Mouse (Mus musculus) B cell, adult 2 months (primary cell): ENCODE measurements around the gene Polrmt.
"Not testable (repeated sequence)": the region's sequence is repeated elsewhere in the genome, so short reads cannot be mapped to it uniquely, and the experiment has no call there.

ENCODE experiments used
- DNase-seq, 2 experiments: peaks; one replicate each; pipeline ENCODE4 v3.0.0; 2022

Polrmt gene

DNA sequence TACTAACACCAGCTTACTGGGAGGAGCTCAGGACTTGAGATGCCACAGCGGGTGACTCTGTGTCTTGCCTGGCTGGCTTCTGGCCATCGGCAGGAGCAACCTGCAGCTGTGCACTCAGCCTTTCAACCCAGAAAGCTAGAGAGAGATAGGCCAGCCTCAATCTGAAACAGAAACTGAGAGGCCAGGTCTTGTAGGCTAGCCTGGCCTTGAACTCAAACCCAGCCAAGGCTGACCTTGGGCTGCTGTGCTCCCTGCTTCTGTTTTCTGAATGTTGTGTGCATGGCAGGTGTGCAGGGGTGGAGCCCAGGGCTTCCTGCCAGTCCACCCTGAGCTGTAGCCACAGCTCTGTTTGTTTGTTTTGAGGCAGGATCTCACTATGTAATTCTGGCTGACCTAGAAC, 26.8 kb upstream of the Polrmt start:
- DNase-seq, result no peak

DNA sequence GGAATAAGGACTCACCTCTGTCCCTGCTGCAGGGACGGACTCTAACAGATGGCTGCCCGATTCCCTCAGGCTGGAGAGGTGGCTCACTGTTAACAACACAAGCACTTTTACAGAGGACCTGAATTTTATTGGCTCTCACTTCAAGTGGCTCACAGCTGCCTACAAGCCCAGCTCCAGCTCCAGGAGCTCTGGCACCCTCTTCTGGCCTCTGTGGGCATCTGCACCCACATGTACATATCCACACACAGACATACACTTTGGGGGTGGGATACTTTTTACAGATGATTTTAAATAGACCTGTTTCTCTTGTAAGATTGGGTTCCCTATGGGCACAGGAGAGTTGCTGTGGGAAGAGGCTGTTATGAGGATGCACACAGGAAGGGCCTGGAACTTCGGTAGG, 25.9 kb upstream of the Polrmt start:
- DNase-seq, result no peak

DNA sequence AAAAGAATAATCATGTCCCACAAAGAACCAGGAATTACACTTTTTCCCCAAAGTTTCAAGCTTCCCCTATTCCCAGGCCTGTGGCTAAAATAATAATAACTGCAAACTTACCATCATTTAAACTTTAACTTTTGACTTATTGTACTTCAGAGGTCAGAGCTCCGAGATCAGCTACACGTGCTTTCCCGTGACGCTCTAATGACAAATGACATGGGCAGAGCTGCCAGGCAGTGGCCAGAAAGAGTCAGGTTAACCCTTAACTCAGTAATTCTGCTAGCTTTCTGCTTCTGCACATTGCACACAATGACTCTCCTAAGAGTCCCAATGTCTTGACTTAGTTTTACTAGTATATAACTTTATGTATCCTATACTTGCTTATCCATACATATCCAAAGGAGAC, 22.9 kb upstream of the Polrmt start:
- no peak for DNase-seq

DNA sequence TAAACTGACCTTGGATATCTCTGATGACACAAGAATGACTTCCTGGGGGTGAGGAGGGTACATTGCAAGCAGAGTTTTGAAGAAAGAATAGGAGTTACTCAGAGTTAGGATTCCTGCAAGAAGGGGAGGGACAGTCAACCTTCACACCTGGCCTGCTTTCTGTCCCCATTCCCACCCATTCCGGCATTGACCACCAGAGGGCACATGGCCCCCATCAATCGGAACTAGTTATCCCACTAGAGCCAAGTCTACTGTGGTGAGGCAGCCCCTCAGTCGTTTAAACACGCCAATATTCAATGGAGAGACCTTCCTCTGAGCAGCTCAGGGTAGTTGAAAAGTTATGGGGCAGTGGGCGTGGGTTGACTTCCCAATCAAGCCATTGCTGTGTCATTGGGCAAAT, 22.0 kb upstream of the Polrmt start:
- DNase-seq, result peak; percentile 80 to 84

DNA sequence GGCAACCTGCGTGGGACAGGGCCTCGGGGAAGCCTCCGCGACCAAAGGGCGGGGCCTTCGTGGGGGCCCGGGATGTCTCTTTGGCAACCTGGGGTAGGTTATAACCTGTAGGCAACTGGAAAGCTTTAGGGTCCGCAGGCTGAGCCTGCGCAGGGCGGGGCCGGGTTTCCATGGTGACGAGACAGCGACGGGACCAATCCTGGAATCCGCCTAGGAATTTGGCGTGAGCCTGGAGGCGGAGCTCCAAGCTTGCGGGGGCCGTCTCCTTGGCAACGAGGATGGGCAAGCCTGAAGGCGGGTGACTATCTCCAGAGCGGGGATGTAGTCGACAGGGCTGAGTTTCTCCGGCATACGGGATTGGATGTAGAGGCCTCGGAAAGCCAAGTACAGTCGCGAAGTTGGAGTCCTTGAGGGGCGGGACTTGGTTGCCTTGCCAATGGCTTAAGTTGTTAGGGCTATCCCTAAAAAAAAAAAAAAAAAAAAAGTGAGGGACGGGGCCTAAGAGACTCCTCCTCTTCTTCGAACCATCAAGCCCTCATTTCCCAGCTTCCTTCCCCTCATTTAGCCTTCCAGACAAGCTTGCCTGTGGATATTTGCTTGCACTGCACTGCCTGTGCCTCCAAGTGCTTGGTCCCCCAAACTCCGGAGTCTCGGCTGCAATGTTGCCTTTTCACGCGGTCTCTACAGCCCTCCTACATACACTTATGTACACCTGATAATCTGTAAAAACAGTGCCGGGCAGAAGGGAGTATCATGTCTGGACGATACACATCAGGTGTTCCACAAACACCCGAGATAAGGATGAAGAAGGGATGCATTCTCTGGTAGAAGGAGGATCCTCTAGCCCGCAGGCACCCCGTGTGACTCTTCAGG, 21.2 kb upstream of the Polrmt start:
- DNase-seq, result no peak

DNA sequence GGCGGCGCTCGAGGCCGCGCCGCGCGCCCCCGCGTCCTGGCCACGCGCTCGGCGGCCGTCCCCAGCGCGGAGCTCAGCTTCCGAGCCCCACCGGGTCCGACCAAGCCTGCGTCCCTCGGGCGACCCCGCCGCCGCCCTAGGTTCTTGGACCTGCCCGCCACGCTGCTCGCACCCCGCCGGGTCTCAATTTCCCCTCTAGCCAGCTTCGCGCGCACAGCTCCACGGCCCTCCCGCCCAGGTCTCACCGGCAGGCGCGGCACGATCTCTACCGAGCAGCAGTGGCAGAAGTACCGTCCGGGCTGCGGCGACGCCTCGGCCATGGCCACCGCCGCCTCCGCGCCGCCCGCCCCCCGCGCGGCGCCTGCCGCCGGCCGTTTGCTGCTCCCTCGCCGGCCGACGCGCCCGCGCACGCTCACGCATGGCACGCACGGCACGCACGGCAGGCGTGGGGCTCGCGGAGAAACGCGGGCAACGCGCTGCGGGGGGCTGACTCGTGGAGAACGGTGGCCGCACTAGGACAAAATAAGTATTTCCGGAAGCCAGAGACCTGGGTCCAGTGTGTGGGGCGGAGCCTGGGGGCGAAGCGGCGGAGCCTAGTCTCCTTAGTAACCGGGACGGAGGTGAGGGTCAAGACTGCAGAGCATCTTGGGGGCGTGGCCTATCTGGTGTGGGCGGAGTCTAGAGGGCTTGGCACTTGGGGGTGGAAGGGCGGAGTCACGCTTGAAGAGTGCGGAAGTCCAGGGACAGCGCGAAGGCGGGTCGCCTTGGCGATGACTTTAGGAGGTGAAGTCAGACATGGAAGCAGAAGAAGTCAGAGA, 20.3 kb upstream of the Polrmt start, which contains the start of gene Rnf126:
Gene Rnf126 (minus strand): TSS at position 445 of the 818 bp plus-strand sequence.
- DNase-seq, result peak; percentile 99

DNA sequence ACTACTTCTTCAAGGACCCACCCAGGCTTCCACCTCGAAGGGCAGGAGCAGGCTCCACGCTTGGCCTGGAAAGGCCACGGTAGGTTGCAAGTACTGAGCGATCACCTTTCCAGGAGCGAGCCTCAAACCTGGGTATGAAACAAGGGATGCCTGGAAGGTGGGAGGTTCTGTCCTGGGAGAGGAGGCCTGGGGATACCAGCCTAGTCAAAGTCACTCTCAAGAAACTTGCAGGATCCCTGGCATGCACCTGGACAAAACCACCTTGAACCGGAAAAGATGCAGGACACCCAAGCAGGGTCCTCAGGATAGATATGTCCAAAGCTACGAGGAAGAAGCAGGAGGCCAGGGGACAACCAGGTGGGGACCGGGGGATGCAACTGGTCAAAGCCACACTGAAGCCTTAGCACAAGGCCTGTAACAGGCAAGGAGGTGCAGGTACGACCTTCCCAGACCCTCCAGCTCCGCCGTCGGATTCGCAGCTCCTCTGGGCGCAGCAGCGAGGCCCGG, 19.7 kb upstream of the Polrmt start:
- DNase-seq, result no peak

DNA sequence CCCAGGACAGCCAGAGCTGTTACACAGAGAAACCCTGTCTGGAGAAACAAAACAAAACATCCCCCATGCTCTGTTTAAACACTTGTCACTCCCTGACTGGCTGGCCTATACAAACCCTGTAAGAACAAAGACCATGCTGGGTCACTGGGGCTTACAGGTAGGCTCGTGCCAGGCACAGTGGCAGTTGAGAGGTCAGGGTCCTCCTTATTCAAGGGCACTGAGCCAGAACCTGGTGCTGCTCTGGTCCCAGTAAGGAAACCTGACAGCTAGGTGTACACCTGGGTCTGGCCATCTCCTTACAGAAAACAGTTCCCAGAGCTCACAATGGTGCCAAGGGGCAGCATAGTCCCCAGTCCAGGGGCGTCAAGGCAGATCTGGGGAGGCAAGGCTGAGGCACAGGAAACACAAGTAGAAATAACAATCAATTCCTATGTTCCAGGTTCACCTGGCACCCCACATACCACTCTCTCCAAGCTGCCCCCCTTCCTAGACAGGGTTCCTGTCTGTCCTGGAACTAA, 18.9 kb upstream of the Polrmt start:
- no peak for DNase-seq

DNA sequence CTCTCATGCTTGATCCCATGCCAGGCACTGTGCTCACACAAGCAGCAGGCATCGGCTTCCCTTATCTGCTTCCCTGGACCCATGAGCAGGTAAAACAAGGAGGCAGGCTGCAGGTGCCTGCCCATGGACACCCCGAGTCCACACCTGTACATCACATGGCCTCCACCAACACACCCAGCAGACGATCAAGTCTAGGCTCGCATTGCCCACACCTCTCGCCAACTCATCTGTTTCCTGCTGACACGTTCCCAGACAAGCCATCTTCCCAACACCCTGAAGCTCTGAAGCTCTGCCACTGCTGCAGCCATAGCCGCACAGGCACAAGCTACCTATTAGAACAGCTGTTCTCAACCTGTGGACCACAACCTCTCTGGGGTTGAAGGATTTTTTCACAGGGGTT, 17.9 kb upstream of the Polrmt start:
- no peak for DNase-seq

DNA sequence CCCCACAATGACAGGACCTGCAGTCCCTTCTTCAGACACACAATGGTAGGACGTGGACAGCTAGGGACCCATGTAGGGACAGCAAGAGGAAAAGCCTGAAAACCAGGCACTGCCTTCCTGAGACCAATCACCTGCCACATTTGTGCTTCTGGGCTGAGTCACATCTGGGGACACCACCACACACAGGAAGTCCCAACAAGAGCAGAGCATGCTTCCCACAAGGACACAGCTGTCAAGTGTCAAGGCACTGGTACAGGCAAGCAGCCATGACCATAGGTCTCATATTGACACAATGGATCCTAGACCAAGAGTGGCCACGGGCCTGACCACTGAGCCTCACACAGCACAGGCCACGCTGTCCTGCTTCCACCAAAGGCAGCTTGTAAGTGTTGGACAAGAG, 16.5 kb upstream of the Polrmt start:
- no peak for DNase-seq

DNA sequence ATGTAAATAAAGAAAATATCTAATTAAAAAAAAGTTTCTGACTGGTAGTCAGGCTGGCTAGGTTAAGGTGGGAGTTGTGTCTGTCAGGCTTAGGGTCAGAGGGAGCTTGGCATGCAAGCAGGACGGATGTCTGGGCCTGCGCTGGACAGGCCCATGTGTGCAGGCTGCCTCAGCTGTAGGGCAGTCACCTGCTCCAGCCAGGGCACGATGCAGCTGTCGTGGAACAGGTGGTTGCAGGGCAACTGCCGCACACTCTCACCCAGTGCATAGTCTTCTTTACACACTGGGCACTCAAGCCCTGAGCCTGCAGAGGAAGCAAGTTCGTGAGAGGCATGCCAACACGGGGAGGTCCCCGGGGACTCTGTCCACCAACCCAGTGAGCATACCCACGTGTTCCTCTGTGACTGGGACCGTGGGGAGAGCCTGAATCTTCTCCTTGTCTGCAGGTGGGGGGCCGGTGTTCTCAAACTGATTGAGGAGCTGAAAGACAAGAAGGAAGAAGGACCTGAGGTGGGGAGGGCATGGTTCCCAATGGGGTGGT, 14.3 kb upstream of the Polrmt start:
- DNase-seq, result no peak

DNA sequence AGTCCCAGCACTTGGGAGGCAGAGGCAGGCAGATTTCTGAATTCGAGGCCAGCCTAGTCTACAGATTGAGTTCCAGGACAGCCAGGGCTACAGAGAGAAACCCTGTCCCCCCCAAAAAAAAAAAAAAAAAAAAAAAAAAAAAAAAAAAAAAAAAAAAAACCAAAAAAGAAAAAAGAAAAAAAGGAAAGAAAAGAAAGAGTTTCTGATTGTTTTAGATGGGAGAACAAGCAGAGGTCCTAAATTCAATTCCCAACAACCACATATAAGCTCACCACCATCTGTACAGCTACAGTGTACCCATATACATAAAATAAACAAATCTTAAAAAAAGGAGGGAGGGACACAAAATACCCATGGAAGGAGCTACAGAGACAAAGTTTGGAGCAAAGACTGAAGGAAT, 13.3 kb upstream of the Polrmt start:
- DNase-seq, result not testable (repeated sequence)

DNA sequence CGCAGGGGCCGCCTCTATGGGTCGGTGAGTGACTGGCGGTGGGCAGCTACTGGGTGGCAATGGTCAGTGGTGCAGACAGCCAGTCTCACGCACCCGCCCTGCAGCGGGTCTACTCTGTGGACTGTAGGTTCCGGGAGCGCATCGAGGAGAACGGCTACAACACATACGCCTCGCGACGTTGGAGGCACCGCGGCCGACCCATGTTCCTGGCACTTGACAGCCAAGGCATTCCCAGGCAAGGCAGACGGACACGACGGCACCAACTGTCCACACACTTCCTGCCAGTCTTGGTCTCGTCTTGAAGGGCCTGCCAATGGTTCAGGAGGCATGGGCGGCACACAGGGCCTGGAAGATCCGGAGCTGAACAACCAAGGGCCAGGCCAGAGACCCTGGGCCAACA, 10.3 kb upstream of the Polrmt start:
- DNase-seq, result no peak

DNA sequence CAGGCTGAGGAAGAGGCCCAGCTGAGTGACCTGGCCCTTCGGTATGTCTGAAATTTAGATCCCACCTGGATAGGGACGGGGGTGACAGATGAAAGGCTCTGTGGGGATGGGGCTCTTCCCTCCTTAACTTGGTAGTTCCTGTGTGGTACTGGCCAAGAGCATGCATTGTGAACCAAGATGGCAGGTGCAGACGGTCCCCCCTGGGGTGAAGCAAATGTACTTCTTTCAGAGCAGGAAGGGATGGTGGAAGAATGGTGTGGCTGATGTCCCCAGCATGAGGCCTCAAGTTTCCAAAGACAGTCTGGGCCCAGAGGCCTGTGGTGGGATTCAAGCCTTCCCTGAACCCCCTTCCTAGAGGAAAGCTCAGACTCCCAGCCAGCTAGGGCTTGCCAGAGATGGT, 9.5 kb upstream of the Polrmt start:
- no peak for DNase-seq

DNA sequence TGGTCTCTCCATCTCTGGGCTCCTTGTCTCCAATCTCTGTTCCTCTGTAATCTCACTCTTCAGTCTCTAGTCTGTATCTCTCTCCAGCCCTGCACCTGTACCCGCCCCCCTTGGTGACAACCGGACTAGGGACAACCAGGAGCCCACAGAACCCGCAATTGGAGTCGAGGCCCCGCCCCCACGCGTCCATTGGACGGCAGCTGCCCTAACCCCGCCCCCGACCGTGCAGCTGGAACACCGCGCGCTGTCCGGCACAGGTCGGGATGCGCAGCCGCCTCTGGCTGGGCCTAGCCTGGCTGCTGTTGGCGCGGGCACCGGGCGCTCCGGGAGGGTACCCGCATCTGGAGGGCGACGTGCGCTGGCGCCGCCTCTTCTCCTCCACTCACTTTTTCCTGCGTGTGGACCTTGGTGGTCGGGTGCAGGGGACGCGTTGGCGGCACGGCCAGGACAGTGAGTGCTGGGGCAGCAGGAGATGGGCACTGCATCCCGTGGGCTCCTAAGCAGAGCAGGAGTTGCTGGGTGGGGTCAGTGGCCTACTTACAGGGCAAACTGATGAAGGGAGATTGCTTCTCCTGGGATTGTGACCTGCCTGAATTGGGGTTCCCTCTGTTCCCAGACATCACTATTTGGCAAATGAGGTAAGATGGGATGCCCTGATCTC, 8.6 kb upstream of the Polrmt start, which contains the start of gene Fgf22:
Gene Fgf22 (plus strand): TSS at position 221 of the 661 bp plus-strand sequence.
- DNase-seq, result peak; percentile 18 to 24

DNA sequence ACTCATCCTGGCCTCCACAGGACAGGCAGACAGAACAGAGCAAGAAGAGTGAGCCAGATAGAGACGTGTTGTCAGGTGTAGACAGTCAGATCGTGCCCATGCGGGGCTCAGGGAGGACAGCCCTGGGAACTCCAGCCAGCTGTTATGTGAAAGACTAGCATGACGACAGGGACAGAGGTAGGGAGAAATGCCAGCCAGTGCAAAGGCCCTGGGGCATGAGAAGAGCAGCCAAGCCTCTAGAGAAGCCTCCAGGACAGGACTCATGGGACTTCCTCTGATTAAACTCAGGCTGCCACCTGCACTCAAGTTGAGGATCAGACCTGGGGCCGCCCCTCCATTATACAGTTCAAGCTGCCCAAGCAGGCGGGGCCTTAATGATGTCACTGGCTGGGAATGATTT, 2.1 kb upstream of the Polrmt start:
- no peak for DNase-seq

DNA sequence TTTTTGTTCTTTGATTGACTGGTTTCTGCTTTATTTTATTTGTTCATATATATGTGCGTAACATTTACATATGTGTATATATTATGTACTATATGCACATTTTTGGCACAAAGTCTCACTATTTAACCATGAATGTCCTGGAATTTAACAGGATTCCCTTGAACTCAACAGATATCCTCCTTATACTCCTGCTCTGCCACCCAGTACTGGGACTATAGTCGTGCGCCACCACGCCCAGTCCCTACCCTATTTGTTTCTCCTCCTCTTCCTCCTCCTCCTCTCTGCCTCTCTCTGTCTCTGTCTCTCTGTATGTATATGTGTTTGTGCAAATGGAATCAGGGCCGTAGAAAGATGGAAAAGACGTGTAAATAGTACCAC, 382 bp upstream of the Polrmt start:
- DNase-seq, result no peak

DNA sequence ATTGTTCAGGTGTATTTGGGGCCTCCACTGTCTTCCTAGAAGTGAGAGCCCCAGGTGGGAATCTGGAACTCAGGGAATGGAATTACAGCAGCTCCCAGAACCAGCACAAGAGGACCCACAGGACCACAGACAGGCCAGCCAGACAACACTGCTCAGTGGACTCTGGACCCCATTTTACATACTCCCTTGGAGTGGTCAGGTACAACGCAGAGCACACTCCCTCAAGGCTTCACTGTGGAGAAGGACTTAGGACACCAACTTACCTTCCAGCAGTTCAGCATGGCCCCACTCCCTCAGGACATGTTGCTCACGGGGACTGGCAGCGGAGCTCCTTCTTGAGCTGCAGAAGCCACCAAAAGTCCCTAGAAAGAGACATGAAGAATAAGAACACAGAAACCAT, 970 bp downstream of the Polrmt start:
- no peak for DNase-seq

DNA sequence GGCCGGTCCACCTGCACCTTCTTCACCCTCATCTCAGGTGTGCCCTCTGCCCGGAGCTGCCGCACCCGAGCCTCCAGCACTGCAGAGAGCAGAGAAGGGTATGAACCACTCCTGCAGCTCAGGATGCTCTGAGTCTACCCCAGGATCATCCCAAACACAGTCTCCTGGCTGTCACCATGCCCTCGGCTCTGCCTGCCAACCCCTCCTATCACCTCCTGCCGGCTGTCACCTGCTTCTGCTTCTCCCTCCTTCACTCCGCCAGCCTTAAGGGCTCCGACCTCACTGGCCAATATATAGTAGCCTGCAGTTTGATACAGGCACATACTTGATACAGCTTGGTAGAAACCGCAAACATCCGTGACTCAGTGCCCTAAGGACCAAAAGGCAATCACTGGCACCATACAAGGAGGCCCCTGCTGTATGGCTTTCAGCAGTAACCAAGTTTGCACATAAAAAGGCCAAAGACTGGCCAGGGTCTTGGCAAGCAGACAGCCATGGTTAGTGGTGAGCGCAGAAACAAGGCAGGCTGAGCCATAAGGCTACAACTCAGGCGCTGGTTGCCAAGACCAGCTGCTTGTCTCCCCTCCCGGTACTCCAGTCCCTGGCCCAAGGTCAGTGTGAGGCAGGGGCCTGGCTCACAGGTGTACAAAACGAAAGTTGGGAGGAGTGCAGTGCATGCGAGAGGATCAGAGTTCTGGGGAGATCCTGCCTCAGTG, 2.6 kb downstream of the Polrmt start:
- no peak for DNase-seq

DNA sequence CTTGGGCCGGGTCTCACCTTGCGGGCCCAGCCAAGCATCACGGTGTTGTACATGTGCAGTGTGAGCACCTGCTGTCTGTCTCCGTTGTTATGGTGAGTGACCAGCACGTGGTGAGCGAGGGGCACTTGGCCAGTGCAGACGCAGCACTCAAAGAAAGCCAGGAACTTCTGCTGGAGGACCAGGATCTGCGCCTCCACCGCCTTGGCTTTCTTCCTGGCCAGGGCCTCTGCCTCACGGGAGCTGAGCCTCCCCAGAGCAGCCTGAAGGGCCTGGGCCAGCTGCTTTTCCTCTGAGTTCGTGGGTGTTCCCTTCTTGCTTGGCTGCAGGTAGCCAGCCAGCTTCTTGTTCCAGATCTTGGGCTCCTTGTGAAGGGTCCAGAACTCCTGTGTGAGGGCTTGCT, 3.2 kb downstream of the Polrmt start:
- DNase-seq, result no peak

DNA sequence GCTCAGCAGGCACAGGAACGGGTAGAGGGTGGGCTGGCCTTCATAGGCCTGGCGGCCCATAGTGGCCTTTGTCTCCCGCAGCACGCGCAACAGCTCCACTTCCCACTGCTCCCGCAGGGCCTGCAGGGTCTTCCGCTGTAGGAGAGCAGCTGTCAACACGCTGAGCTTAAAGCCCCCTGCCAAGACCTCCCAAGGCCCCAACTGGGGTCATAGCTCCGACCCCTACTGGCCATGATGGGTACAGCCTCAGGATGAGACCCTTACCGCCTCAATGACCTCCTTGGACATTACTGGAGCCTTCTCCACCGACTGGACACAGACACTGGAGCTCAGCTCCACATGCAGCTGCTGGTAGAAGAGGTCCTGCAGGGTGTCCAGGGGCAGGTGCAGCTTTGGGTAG, 5.5 kb downstream of the Polrmt start:
- no peak for DNase-seq

DNA sequence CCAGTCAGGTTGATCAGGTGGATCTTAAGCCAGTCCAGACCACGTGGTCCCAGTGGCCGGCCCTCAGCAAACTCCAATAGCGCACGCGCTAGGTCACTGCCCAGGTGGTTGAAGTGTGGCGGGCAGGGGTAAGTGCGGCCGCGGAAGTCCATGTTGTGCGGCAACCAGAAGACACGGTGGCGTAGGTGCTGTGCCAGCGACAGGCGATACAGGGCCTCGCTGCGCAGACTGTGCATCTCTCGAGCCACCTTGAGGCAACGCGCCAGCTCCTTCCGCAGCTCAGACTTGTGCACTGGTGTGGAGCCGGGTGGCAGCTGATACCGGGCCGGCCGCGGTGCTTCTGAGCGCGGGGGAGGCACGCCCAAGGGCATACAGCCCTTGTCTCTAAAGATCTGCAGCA, 7.1 kb downstream of the Polrmt start:
- DNase-seq, result no peak
